Mouse (Mus musculus) cerebellum, adult (tissue): Measurements from ENCODE around the gene Myh10.
"Not testable (repeated sequence)": the region's sequence is repeated elsewhere in the genome, so short reads cannot be mapped to it uniquely, and the experiment has no call there.

ENCODE experiments used
- ATAC-seq: cut with Nextera tagmentation; 2 replicates; pipeline ENCODE4 v1.9.2; 2017; ENCODE audit warnings: mild to moderate bottlenecking, moderate library complexity, mixed read lengths; ENCODE audit not compliant: insufficient number of reproducible peaks, low FRiP score, low TSS enrichment

Gene Myh10

GRCm38 (mm10) chr11:68782336-68782735, 91.0 kb downstream of the Myh10 start:
- no peak for ATAC-seq

- no peak for ATAC-seq
Observed at GRCm38 (mm10) chr11:68785813-68786212, 94.5 kb downstream of the Myh10 start.

GRCm38 (mm10) chr11:68787222-68787621, 95.9 kb downstream of the Myh10 start:
- ATAC-seq, result no peak; the same call in 1 of the 2 replicates

GRCm38 (mm10) chr11:68790720-68791119, 99.4 kb downstream of the Myh10 start:
- ATAC-seq, result no peak

GRCm38 (mm10) chr11:68791794-68792193, 100.4 kb downstream of the Myh10 start:
- no peak for ATAC-seq

- ATAC-seq, result no peak
Observed at GRCm38 (mm10) chr11:68798258-68798657, 106.9 kb downstream of the Myh10 start.

GRCm38 (mm10) chr11:68805148-68805547, 113.8 kb downstream of the Myh10 start:
- ATAC-seq, result no peak

- ATAC-seq, result no peak
Observed at GRCm38 (mm10) chr11:68807787-68808186, 116.4 kb downstream of the Myh10 start.

- no peak for ATAC-seq
Observed at GRCm38 (mm10) chr11:68811881-68812577, 120.7 kb downstream of the Myh10 start.

GRCm38 (mm10) chr11:68818416-68818815, 127.1 kb downstream of the Myh10 start:
- no peak for ATAC-seq

GRCm38 (mm10) chr11:68819226-68819805, 128.0 kb downstream of the Myh10 start:
- ATAC-seq, result no peak

GRCm38 (mm10) chr11:68822326-68822725, 131.0 kb downstream of the Myh10 start:
- no peak for ATAC-seq

GRCm38 (mm10) chr11:68826735-68827134, 135.4 kb downstream of the Myh10 start:
- ATAC-seq, result no peak

GRCm38 (mm10) chr11:68831580-68831979, 140.2 kb downstream of the Myh10 start:
- ATAC-seq, result not testable (repeated sequence)

GRCm38 (mm10) chr11:68832793-68833192, 141.4 kb downstream of the Myh10 start:
- ATAC-seq, result no peak

- no peak for ATAC-seq
Observed at GRCm38 (mm10) chr11:68833593-68833992, 142.2 kb downstream of the Myh10 start.

- ATAC-seq, result no peak
Observed at GRCm38 (mm10) chr11:68835034-68835433, 143.7 kb downstream of the Myh10 start.

GRCm38 (mm10) chr11:68839606-68840005, 148.2 kb downstream of the Myh10 start:
- ATAC-seq, result no peak

GRCm38 (mm10) chr11:68850862-68851261, 159.5 kb downstream of the Myh10 start:
- ATAC-seq, result no peak

GRCm38 (mm10) chr11:68851644-68852485, 160.5 kb downstream of the Myh10 start:
- no peak for ATAC-seq

- ATAC-seq, result peak; percentile 52
Observed at GRCm38 (mm10) chr11:68852486-68852901, 161.1 kb downstream of the Myh10 start.
